12 mouse cellular contexts compared by ENCODE assay signal in genomic region chr2:27328613-27329041, GRCm38 (mm10).
A peak's percentile ranks its signal among the peaks of the same experiment; 100 is the strongest.
DNase-seq lines count a peak whose midpoint lies in the region; ATAC-seq lines count a peak whose summit lies in the region.
"Had no signal": no experiment of that assay in that cellular context is flagged by ENCODE, and none has a peak within 500 bp of the region (broad histone marks: within the 10 kb centered on the region; RNA-seq: fewer than 3 reads in every experiment).

No protein-coding gene starts in this region.

- no peak overlapping the region for H3K9ac ChIP-seq in midbrain, embryonic 13.5 days (replicated peaks)
- H3K9ac ChIP-seq in midbrain, embryonic 16.5 days (ENCODE audit: low read depth, low read length), result no peak overlapping the region
- H3K9ac ChIP-seq: forebrain, postnatal 0 days had no signal

- peaks cover 63% of the 10 kb centered on the region for H3K4me1 ChIP-seq in midbrain, embryonic 13.5 days (replicated peaks)
- peaks cover 17% of the 10 kb centered on the region for H3K4me1 ChIP-seq in midbrain, embryonic 16.5 days (ENCODE audit: control insufficient read depth, insufficient read depth, low read length)

- H3K27me3 ChIP-seq in midbrain, embryonic 13.5 days, result no peaks in the 10 kb centered on the region
- no peaks in the 10 kb centered on the region for H3K27me3 ChIP-seq in midbrain, embryonic 16.5 days (ENCODE audit: control insufficient read depth, insufficient read depth, low read depth, low read length)

- H3K4me3 ChIP-seq in midbrain, embryonic 13.5 days (replicated peaks), result no peak overlapping the region
- no peak overlapping the region for H3K4me3 ChIP-seq in midbrain, embryonic 16.5 days (ENCODE audit: low read depth, low read length)
- H3K4me3 ChIP-seq: megakaryocyte, embryonic 14.5 days had no signal

- H3K27ac ChIP-seq in midbrain, embryonic 13.5 days, result 0 out of 2 replicates have a peak overlapping the region, but pooled peaks have one; percentile 9
- no peak overlapping the region for H3K27ac ChIP-seq in midbrain, embryonic 16.5 days (ENCODE audit: low read length)

- no peak for ATAC-seq in midbrain, embryonic 13.5 days
- ATAC-seq in midbrain, embryonic 16.5 days, result no peak
- ATAC-seq: forebrain, postnatal 0 days had no signal

- H3K36me3 ChIP-seq in midbrain, embryonic 13.5 days, result no peaks in the 10 kb centered on the region
- no peaks in the 10 kb centered on the region for H3K36me3 ChIP-seq in midbrain, embryonic 16.5 days (ENCODE audit: control insufficient read depth, insufficient read depth, low read length)

- DNase-seq in embryo, embryonic 10 days (ENCODE audit: low spot score), result peak; percentile 44
- no peak for DNase-seq in embryo, embryonic 11 days
- peak; percentile 74 to 75 for DNase-seq in kidney, postnatal 36 days
- DNase-seq in mesoderm, embryonic 11.5 days (ENCODE audit: low read depth, low spot score), result peak; percentile 38
- DNase-seq in thymus, postnatal 4 days, result no peak
- no peak for DNase-seq in thymus, postnatal 0 days (ENCODE audit: low spot score)
- DNase-seq: cerebellum, adult 9-11 months; forebrain, postnatal 0 days; thymus, postnatal 36 days had no signal

- H3K4me2 ChIP-seq in midbrain, embryonic 13.5 days (replicated peaks), result no peak overlapping the region
- no peak overlapping the region for H3K4me2 ChIP-seq in midbrain, embryonic 16.5 days (ENCODE audit: low read length)

- H3K9me3 ChIP-seq in midbrain, embryonic 13.5 days, result no peaks in the 10 kb centered on the region
- H3K9me3 ChIP-seq in midbrain, embryonic 16.5 days (replicated peaks; ENCODE audit: control insufficient read depth, low read length, poor library complexity, severe bottlenecking), result no peaks in the 10 kb centered on the region
- H3K9me3 ChIP-seq: megakaryocyte, embryonic 14.5 days had no signal

Comparison
In these comparisons a context has a peak if more than half of its experiments do, and no peak if none do; other contexts are left out.
1. DNase-seq: peak in embryo, embryonic 10 days (single experiment), kidney, postnatal 36 days (2 of 2) and mesoderm, embryonic 11.5 days (single experiment); none in embryo, embryonic 11 days (single experiment), thymus, postnatal 4 days (single experiment) and thymus, postnatal 0 days (single experiment).